Mouse (Mus musculus) NIH3T3 (cell line): ENCODE results near the gene Ttc9c.
A peak's percentile ranks its signal among the peaks of the same experiment; 100 is the strongest.

Experiments used
- DNase-seq: peaks from one replicate; pipeline ENCODE4 v3.0.0-alpha.2; 2012; ENCODE audit warnings: low read depth

Gene Ttc9c

DNA sequence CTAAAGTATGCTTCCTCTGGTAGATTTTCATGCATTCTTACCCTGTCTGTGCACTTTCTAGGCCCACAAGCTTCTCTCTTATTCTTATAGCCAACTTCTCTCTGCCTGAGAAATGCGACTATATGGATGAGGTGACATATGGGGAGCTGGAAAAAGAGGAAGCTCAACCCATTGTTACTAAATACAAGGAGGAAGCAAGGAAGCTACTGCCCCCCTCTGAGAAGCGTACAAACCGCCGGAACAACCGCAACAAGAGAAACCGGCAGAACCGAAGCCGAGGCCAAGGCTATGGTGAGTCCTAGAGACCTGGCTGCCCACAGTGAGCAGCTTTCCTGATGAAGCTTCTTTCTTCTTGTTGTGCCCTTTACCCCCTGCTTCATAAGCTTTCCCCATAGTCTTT is 10.5 kb upstream of the Ttc9c start, which contains the start of gene AC129217.1:
TSS of gene AC129217.1 (plus strand) at position 114 of the 400 bp plus-strand sequence.
- no peak for DNase-seq

DNA sequence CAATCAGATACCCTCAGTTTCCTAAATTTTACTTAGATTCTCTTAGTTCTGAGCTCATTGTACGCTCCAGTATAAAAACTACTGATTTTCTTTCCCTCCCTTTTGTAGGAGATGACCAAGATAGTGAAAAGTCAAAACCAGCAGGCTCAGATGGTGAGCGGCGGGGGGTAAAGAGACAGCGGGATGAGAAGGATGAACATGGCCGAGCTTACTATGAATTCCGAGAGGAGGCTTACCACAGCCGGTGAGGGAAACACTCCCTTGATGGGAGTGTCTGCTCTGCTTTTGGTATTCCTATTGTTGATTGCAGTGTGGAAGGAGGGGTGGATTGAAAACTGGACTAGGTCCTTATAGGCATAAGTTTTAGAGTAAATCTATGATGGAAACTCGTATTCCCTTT is 3.6 kb upstream of the Ttc9c start:
- no peak for DNase-seq

DNA sequence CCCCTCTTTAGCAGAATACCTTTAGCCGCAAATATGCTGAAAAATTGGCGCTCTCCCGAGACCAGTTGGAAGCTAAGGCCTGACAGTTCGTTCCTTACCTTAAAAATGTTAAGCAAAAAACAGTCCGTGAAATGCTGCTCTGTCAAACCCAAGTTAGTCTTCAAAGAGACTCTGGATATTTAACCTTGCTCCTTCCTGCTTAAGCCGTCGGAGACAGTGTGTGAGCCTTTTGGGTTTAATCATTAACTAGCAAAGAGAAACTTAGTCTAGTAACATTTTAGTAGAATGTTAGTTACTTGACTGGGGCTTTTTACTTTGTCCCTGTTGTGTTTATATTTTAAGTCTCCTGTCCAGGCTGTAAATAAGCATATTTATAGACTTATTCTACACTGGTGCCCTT is 2.0 kb upstream of the Ttc9c start:
- DNase-seq, result no peak

DNA sequence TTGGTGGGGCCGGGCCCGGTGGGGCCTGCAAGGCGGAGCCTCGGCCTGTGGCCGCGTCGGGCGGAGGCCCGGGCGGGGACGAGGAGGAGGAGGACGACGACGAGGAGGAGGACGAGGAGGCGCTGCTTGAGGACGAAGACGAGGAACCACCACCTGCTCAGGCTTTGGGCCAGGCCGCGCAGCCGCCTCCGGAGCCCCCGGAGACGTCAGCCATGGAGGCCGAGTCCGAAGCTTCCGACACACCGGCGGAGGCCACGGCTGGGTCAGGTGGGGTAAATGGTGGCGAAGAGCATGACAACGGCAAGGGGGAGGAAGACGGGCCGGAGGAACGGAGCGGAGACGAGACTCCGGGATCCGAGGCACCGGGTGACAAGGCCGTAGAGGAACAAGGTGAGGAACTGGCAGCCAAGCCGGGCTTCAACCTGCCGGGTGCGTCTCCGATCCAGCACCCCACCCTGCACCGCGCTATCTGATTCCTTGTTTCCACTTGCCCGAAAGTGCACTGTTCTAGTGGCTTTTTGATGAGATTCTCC is 1.4 kb upstream of the Ttc9c start:
- no peak for DNase-seq

DNA sequence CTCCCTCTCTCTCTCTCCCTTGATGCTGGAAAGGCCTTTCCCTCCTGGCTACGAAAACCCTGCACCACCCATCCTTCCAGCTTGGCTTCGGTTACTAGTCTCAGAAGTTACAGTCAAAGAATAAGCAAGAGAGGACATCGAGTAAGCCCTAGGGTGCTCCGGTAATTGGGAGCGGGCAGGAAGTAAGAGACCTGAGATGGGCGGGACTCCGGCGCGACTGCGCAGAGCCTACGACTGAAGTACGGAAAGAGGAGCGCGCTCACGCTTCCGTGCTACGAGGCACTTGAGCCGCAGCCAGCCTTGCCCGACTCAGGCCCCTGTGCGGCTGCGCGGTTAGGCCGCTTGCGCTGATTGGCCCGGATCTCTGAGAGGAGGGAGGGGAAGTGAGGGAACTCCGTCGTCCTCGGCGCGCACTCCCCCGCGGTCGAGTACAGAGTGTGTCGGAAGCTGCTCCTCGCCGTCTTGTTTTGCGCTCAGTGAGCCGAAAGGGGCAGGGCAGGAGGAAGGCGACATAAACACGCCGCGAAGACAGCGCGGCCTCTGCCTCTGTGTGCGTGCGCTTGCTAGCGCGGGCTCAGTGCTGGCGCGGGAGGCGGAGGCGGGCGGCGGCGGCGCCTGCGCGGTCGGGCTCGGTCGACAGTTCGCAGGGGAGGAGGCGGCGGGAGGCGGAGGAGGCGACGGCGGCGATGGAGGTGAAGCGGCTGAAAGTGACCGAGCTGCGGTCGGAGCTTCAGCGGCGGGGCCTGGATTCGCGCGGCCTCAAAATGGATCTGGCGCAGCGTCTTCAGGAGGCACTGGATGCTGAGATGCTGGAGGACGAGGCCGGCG is 677 bp upstream of the Ttc9c start, which contains the start of gene Hnrnpul2:
TSS of gene Hnrnpul2 (plus strand) at position 415 of the 828 bp plus-strand sequence.
- peak; percentile 100 for DNase-seq

DNA sequence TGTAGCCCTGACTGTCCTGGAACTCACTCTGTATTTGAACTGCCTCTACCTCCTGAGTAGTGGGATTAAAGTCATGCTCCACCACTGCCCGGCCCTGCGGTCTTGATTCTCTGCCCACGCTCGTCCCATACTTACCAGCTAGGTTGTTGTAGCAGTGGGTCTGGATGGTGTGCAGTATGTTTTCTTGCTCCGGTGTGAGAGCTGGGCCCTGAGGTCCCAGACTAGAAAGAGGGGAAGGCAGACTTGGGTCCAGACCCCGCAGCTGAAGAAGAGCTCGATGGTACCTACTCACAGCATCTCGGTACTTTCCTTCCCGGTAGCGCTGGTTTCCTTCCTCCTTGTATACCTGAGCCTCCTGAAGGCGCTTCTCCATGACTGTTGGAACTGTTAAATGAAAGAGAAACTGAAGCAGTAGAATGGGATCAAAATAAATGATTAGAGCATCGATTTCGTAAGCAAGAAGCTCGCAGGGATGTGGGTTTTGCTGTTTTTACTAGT is 783 bp downstream of the Ttc9c start:
- no peak for DNase-seq

DNA sequence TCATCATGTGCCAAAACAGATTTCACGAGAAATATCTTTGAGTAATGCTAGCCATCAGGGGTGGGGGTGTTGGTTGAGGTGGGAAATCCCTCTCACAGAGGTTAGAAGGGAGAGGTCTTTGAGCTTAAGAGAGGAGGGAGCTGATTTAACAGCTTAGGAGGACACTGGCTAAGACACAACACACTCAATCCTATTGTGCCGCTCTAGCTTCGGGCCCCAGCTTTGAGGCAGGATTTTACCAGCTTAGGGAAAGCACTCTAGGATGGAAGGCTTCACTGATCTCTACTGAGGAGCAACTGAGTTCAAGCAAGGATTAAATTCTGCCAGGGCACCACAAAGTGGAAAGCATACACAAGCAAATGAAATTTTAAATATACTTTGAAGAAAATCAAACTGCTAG is 2.1 kb downstream of the Ttc9c start:
- no peak for DNase-seq

DNA sequence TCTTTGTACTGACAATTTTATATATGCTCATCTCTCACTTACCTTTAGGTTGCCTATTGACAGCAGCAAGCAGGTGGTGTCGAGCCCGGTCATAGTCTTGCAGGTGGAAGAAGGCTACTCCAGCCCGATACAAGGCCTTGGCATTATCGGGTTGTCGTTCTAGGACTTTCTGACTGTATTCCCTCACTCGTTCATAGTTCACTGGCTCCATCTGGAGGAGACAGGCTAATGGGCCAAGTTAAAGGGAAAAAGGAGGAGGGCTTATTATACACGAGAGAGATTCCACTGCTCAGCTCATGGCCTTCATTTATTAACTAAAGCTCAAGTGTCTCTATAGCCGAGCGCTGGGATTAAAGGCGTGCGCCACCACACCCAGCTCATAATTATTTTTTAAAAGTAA is 3.3 kb downstream of the Ttc9c start:
- peak; percentile 51 for DNase-seq

DNA sequence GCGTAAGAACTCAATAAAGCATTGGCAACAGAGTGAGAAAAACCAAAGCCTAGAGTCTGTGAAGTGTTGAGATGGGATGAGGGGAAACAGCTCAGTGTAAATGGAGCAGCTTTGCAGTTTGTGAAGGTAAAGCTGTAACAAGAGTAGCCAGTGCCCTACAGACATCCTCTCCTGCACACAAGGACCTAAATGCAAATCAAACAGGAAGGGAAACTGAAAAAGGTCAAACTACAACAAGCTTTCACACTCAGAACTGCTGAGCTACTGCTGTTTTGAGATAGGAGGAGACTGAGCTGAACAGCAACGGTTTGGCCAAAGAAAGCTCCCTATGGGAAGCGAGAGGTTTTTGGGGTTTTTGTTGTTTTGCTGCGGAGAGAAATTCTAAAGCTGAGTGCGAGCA is 12.3 kb downstream of the Ttc9c start:
- DNase-seq, result no peak

DNA sequence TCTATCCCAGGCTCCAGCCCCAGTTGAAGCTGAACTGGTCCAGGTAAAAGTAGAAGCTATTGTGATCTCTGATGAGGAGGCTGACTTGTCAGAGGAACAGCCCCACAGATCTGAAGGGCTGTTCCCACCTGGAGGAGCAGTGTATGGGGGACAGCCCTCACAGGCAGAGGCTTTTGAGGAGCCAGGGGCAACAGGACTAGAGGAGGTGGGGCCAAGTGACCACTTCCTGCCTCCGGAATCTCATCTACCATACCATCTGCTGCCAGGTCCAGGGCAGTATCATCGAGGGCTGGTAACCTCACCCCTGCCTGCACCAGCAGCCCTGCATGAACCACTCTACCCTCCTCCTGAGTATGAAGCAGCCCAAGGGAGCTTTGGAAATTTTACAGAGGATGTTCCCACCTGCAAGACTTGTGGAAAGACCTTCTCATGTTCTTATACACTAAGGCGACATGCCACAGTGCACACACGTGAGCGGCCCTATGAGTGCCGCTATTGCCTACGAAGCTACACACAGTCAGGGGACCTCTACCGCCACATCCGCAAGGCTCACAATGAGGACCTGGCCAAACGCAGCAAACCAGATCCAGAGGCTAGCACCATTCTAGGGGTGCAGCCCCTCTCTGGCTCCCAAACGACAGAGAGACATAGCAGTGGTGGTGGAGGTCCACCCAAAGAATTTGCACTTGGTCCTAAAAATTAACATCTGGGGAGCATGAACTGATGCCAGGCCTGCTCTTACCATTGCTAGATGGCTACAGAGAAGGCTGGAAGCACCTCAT is 15.1 kb downstream of the Ttc9c start:
- DNase-seq, result no peak

DNA sequence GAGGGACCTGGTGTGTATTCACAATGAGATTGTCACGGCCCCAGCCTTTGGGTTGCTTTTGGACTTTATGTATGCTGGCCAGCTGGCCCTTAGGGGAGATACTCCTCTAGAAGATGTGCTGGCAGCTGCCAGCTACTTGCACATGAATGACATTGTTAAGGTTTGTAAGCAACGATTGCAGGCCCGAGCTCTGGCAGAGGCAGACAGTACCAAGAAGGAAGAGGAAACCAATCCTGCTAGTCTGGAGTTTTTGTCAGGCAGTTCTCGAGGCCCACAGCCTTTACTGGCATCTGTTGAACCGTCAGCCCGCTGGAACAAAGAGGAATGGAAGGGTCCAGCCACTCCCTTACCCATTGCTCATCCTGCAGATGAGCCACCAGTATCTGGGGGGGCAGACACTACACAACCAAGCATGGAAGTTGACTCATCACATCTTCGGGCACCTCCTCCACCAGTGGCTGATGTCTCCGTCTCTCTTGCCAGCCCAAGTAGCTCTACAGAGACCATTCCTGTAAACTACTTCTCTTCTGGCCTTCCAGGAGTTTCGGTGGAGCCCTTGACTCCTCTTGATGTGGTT is 15.8 kb downstream of the Ttc9c start:
- DNase-seq, result peak; percentile 21

DNA sequence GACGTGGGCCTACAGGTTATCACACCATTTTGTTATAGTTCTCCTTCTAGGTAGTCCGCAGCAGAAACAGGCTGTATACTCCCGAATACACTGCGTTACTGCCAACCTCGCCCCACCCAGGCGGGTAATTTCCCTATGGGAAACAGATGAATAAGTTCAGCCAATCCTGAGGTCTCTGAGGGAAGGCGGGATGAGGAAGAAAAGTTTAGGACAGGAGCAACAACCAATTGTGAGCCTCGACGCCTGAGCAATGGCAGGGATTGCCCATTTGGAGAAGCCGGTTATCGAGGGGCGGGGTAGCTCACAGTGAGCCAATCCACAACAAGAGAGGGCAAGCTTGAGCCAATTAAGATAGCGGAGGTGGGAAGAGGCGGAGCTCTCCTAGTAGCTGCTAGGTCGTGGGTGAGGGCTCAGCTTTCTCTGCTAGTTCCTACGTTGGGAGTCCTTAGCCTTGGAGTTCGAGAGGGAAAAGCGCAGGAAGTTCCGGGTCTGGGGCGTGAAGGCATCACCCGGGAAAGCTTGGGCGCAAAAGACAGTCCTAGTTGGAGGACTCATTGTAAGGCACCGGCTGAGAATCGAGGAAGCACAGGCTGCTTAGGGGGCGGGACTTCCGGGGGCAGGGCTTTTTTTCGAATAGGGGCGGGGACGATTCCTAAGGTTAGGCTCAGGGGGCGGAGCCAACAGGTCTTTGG is 16.9 kb downstream of the Ttc9c start, which contains the start of gene Zbtb3:
TSS of gene Zbtb3 (plus strand) at position 426 of the 692 bp plus-strand sequence.
- peak; percentile 98 for DNase-seq

DNA sequence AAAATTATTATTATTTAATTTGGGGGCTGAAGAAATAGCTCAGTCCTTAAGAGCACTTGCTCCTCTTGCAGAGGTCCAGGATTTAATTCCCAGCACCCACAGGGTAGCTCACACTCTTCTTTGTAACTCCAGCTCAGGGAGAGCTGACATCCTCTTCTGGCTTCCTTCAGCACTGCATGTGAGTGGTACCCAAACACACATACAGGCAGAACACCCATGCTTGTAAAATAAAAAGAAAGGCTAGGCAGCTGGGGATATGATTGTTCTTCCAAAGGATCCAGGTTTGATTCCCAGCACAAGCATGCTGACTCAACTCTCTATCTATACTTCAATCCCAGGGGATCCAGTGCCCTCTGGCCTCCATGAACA is 20.2 kb downstream of the Ttc9c start:
- peak; percentile 49 for DNase-seq

DNA sequence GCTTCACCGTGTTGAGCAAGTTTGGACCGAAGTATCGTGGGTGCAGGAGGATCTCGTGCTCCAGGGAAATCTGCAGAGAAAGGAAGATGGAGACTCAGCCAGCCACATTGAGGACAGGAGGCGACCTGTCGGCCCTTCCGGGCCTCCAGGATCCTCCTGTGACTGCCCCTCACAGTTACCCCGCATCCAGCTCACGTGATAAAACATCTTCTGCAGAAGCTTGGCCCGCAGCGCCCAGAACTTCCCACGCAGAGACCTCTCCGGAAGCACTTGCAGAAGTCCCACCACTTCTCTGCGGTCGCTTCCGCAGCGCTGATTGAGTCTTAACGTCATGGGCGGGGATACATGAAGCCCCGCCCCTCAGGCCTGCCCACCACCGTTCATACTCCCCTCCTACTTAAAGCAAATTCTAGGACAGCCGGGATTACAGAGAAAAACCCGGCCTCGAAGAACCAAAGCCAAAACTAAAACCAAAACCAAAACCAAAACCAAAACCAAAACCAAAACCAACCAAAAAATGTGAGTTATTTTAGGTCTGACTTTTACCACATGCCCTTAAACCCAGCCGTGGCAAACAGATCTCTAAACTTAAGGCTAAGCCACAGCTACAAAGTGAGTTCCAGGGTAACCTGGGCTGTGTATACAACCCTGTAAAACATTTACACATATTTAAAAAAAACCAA is 20.7 kb downstream of the Ttc9c start, which contains the start of gene Polr2g:
TSS of gene Polr2g (minus strand) at position 314 of the 683 bp plus-strand sequence.
- DNase-seq, result peak; percentile 99

DNA sequence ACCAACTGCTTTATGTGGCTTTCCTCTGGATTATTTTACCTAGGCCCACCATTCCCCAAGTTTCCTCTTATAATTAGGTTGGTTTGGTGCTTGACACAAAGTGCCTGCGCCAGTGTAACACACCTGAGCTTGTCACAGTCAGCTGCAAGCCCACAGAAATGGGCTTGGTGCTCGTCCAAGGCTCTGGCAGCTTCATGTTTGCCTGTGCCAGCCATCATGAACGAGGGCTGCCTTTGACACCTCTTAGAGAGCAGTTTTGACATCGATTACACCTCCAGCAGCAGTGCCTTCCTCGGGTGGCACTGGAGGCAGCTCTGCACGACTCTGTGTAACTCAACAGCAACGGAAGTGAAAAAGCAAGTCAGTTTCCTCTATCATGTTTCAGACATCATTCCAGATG is 29.0 kb downstream of the Ttc9c start:
- DNase-seq, result no peak

DNA sequence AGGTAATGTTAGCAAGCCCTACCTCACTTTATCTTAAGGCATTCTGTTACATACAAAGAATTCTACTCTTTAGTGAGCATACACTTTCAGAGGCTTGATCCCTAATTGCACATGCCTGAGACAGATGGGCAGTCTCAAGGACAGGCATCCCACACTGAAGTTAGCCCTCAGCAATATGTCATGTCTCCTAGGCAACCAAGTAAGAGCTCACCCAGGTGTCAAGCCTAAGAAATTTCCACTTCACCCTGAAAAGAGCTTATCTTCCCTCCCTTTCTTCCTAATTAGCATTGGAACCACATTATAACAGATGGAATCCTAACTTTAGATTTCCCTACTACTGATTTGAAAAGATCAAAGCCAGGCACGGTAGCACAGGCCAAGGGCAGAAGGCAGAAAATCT is 30.0 kb downstream of the Ttc9c start:
- DNase-seq, result no peak

DNA sequence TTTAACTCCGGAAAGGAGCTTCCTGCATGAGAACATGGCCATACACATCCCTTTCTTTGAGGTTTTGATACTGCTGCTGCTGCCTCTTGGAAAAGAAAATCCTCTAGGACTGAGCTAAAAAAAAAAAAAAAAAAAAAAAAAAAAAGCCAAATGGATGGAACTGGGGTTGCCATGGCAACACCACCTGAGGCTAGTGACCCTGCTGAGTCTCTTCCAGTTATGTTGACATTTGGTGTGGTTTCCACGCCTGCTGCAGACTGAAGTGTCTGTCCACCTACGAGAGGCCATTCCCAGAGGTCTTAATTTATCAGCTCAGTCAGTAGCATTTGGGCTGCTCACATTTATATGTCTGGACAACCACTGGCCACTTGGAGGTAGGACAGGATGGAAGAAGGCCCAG is 30.6 kb downstream of the Ttc9c start:
- no peak for DNase-seq

DNA sequence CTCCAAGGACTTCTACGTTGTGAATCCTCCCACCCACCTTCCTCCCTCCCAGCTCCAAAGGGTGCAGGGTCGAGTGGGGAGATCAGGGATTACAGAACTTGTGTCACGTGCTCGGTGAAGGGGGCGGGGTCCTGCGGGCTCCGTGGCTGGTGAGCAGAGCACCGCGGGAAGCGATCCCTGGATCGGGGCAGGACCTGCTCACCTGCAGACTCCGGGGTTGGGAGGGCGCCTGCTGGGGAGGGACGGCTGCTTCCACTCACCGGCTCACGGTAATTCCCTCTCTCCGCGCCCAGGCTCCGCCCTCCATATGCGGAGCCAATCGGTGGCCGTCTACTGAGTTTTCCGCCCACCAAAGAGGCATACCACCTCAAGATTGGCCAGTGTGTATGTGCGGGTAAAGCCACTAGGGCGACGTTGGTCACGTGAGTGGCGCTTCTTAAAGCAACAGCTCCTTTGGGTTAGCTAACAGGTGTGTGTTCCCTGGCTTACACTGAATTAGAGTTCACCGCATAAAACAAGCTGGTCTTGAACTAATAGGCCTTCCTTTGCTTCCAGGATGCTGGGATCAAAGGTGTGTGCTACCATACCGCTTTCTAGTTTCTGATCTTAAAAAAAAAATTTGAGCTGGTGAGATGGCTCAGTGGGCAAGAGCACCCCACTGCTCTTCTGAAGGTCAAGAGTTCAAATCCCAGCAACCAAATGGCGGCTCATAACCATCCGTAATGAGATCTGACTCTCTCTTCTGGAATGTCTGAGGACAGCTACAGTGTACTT is 32.9 kb downstream of the Ttc9c start, which contains the start of gene Taf6l:
TSS of gene Taf6l (minus strand) at position 410 of the 774 bp plus-strand sequence.
- peak; percentile 96 for DNase-seq

DNA sequence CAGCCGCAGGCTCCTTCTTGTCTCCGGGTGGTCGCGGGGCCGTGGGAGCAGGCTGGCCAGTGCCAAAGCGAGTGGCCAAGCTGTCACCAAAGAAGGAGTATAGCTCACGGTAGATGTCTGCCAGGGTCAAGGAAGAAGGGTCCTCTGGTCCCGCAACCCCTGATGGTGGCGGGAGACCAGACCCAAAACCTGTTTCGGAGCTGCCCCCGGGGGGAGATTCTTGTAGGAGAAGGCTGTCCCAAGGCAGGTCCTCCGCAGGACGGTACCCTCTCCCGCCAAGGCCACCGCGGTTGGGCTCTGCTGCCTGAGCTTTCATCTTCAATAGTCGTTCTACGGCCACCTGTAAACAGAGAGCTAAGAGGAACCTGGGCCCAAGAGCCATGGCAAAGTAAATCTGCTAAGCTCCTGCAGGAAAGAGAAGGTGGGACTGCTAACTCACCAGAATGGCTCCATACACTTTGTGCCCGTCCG is 44.1 kb downstream of the Ttc9c start:
- peak; percentile 34 for DNase-seq
